Mouse (Mus musculus) embryonic facial prominence, embryonic 10.5 days (tissue): ENCODE data around the gene Hhatl. TPM values are rescaled to one million over a fixed set of nuclear protein-coding genes. Genes with fewer than 3 reads are reported as not detected.

Experiments
- DNase-seq: peaks from one replicate; pipeline ENCODE4 v3.0.0-alpha.2; 2017; ENCODE audit warnings: low spot score
- H3K27ac ChIP-seq: fragments of 300-500 bp; sonication (generic); replicated peaks from 2 replicates; pipeline ENCODE4 v1.5.1; 2016; ENCODE audit warnings: mild to moderate bottlenecking
- H3K27me3 ChIP-seq: fragments of 300-500 bp; sonication (generic); replicated peaks from 2 replicates; pipeline ENCODE4 v1.6.1; 2016; ENCODE audit warnings: low read depth, mild to moderate bottlenecking; ENCODE audit not compliant: poor library complexity, severe bottlenecking
- H3K36me3 ChIP-seq: fragments of 300-500 bp; sonication (generic); replicated peaks from 2 replicates; pipeline ENCODE4 v1.6.1; 2016; ENCODE audit warnings: mild to moderate bottlenecking, moderate library complexity
- H3K4me1 ChIP-seq: fragments of 300-500 bp; sonication (generic); 2 replicates; pipeline ENCODE4 v1.6.1; 2016
- H3K4me3 ChIP-seq: fragments of 300-500 bp; sonication (generic); 2 replicates; pipeline ENCODE4 v1.5.1; 2016; ENCODE audit warnings: mild to moderate bottlenecking, moderate library complexity
- H3K9me3 ChIP-seq: fragments of 300-500 bp; sonication (generic); 2 replicates; pipeline ENCODE4 v1.6.1; 2016; ENCODE audit warnings: mild to moderate bottlenecking
- WGBS: fragments of 180-500 bp; shearing (Covaris S2); methylation state at CpG from one replicate; pipeline ENCODE4 v1.1.7; 2016; 5-methylcytosine and 5-hydroxymethylcytosine counted together
- polyA plus RNA-seq: library from polyadenylated mRNA; unstranded; fragments of >200 nt; fragmentation: Nextera tagmentation; extraction: Ambion mirVana; gene quantifications from 2 replicates; pipeline ENCODE4 v1.2.1, GENCODE M21; 2016

Gene Hhatl
- polyA plus RNA-seq, 1 experiment from 2014 or later = not detected

GRCm38 (mm10) chr9:121744051-121744450, 48.3 kb downstream of the Hhatl start:
- no peaks in the 10 kb centered on the region for H3K9me3 ChIP-seq

DNA sequence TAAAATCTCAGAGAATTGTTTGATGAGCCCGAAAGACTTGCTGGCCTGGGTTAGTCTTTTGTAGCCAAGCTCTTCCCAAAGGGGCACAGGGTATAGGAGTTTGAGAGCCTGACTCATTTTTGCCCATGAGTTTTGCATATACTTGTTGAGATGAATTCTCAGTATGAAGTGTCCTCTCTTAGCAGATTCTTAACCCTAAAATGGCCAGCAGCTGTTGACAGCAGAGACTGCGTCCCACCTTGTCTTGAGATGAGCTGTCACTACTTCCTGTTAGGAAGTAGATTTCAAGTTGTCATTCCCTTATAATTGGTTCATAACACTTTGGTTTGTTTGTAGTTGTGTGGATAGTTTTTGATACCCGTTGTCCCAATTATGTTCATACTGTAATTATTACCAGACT, 51.1 kb downstream of the Hhatl start:
- H3K9me3 ChIP-seq = no peaks in the 10 kb centered on the region
- no peak for DNase-seq
- no peak overlapping the region for H3K4me3 ChIP-seq
- H3K36me3 ChIP-seq = peaks cover 79% of the 10 kb centered on the region
- 93% methylated on average over 3 of the region's 3 CpGs for WGBS
- H3K27ac ChIP-seq = no peak overlapping the region
- no peaks in the 10 kb centered on the region for H3K4me1 ChIP-seq
- no peaks in the 10 kb centered on the region for H3K27me3 ChIP-seq

More at GRCm38 (mm10) chr9:121744051-121744450, 48.3 kb downstream of the Hhatl start:
- Histone ChIP-seq H3K27ac (no peak overlapping the region), H3K27me3 (no peaks in the 10 kb centered on the region), H3K36me3 (peaks cover 96% of the 10 kb centered on the region), H3K4me1 (no peaks in the 10 kb centered on the region), H3K4me3 (no peak overlapping the region)
- no peak for DNase-seq
- 91% methylated on average over 8 of the region's 8 CpGs for WGBS

GRCm38 (mm10) chr9:121740490-121740889, 51.8 kb downstream of the Hhatl start:
- no peak overlapping the region for H3K4me3 ChIP-seq
- WGBS = 92% methylated on average over 6 of the region's 6 CpGs
- peaks cover 79% of the 10 kb centered on the region for H3K36me3 ChIP-seq
- H3K27me3 ChIP-seq = no peaks in the 10 kb centered on the region
- H3K4me1 ChIP-seq = no peaks in the 10 kb centered on the region
- H3K9me3 ChIP-seq = no peaks in the 10 kb centered on the region
- no peak overlapping the region for H3K27ac ChIP-seq
- no peak for DNase-seq

Other genes with a start within 250 kb of the Hhatl start
- not detected in 2 replicates for gene Lyzl4, start 150.4 kb downstream of the Hhatl start, polyA plus RNA-seq
- 0.16 and 0.33 TPM in 2 replicates for gene Vipr1, start 149.8 kb downstream of the Hhatl start, polyA plus RNA-seq
- 14.9 and 17.8 TPM in 2 replicates for gene Sec22c, start 87.0 kb downstream of the Hhatl start, polyA plus RNA-seq
- gene Ss18l2, start 82.2 kb downstream of the Hhatl start, polyA plus RNA-seq = 91.0 and 92.4 TPM in 2 replicates
- gene Nktr, start 73.3 kb downstream of the Hhatl start, polyA plus RNA-seq = 61.2 and 62.9 TPM in 2 replicates
- 5.3 and 6.4 TPM in 2 replicates for gene Zfp651, start 33.2 kb downstream of the Hhatl start, polyA plus RNA-seq
- gene Klhl40, start 14.9 kb downstream of the Hhatl start, polyA plus RNA-seq = 0.17 and 0.26 TPM in 2 replicates
- 0.83 and 1.2 TPM in 2 replicates for gene Ccdc13, start 47.0 kb upstream of the Hhatl start, polyA plus RNA-seq
- 195 and 201 TPM in 2 replicates for gene Higd1a, start 65.9 kb upstream of the Hhatl start, polyA plus RNA-seq
- gene Ackr2, start 105.8 kb upstream of the Hhatl start, polyA plus RNA-seq = 0.18 and 0.52 TPM in 2 replicates
- not detected in 2 replicates for gene Cyp8b1, start 123.8 kb upstream of the Hhatl start, polyA plus RNA-seq
- 0.37 and 0.53 TPM in 2 replicates for gene Fam198a, start 158.5 kb upstream of the Hhatl start, polyA plus RNA-seq
- gene Pomgnt2, start 204.6 kb upstream of the Hhatl start, polyA plus RNA-seq = 13.5 and 13.9 TPM in 2 replicates